Mouse (Mus musculus) CH12.LX (cell line): ENCODE data around the gene Cd248. TPM values are rescaled to one million over a fixed set of nuclear protein-coding genes. Genes with fewer than 3 reads are reported as not detected.
A peak's percentile ranks its signal among the peaks of the same experiment; 100 is the strongest.

Experiments used
- DNase-seq: peaks from one replicate; pipeline ENCODE4 v3.0.0-alpha.2; 2013; ENCODE audit errors: extremely low read depth
- H3K27ac ChIP-seq: 2 replicates; pipeline ENCODE4 v1.5.1; 2012; ENCODE audit warnings: low read depth, mild to moderate bottlenecking, control low read depth, moderate library complexity; ENCODE audit not compliant: insufficient read depth
- H3K27me3 ChIP-seq: replicated peaks from 2 replicates; pipeline ENCODE3; 2012; ENCODE audit warnings: inconsistent platforms
- H3K36me3 ChIP-seq, 2 experiments: replicated peaks in 1 of 2; 2 replicates each; pipeline versions ENCODE3 to v1.6.1; 2012; ENCODE audit warnings: inconsistent platforms in 1 of 2, low read length in 1 of 2, mild to moderate bottlenecking in 1 of 2, mixed read lengths in 1 of 2, moderate library complexity in 1 of 2; ENCODE audit not compliant: control insufficient read depth in 1 of 2, insufficient read depth in 1 of 2
- H3K4me1 ChIP-seq, 2 experiments: 2 replicates each; pipeline ENCODE4 v1.6.1; 2012; ENCODE audit warnings: inconsistent platforms in 1 of 2, moderate library complexity in 1 of 2; ENCODE audit not compliant: insufficient read depth in 2 of 2, control insufficient read depth in 1 of 2
- H3K4me2 ChIP-seq: 2 replicates; pipeline ENCODE4 v1.6.1; 2012; ENCODE audit warnings: low read depth, mild to moderate bottlenecking, control low read depth; ENCODE audit not compliant: poor library complexity, insufficient read depth, severe bottlenecking
- H3K4me3 ChIP-seq, 3 experiments: fragments of 150-350 bp in 1 of 3; sonication (generic) in 1 of 3; replicated peaks in 1 of 3; 2 replicates each; pipeline versions ENCODE3 to v1.5.1; 2011 to 2012; ENCODE audit warnings: low read depth in 2 of 3, low read length in 2 of 3, mild to moderate bottlenecking in 2 of 3, moderate library complexity in 2 of 3, control low read depth in 1 of 3, improper control_type of control experiment in 1 of 3, inconsistent platforms in 1 of 3, mixed read lengths in 1 of 3; ENCODE audit not compliant: poor library complexity in 1 of 3
- H3K79me2 ChIP-seq: replicated peaks from 2 replicates; pipeline ENCODE4 v1.6.1; 2012; ENCODE audit warnings: mild to moderate bottlenecking, moderate library complexity; ENCODE audit not compliant: control insufficient read depth, poor library complexity, insufficient read depth, severe bottlenecking; ENCODE audit errors: extremely low read depth
- H3K9ac ChIP-seq: 2 replicates; pipeline ENCODE4 v1.6.1; 2012; ENCODE audit warnings: low read depth, mild to moderate bottlenecking, control low read depth, moderate library complexity; ENCODE audit not compliant: insufficient read depth
- H3K9me3 ChIP-seq: replicated peaks from 2 replicates; pipeline ENCODE3; 2012; ENCODE audit warnings: low read length, inconsistent platforms, mixed read lengths
- CTCF ChIP-seq, 2 experiments: IDR thresholded peaks in 1 of 2; conservative IDR thresholded peaks in 1 of 2; 2 replicates each; pipeline ENCODE4 v1.5.1; 2011 to 2012; ENCODE audit warnings: low read depth in 2 of 2, low read length in 2 of 2, improper control_type of control experiment in 1 of 2, inconsistent platforms in 1 of 2, mild to moderate bottlenecking in 1 of 2, moderate library complexity in 1 of 2
- E2F4 ChIP-seq: IDR thresholded peaks from 2 replicates; pipeline ENCODE4 v1.6.1; 2011; ENCODE audit warnings: low read depth, low read length, improper control_type of control experiment; ENCODE audit not compliant: insufficient replicate concordance
- ELF1 ChIP-seq: IDR thresholded peaks from 2 replicates; pipeline ENCODE4 v1.6.1; 2014; ENCODE audit warnings: low read depth, mild to moderate bottlenecking, inconsistent platforms, low read length, improper control_type of control experiment
- EP300 ChIP-seq: IDR thresholded peaks from 2 replicates; pipeline ENCODE4 v1.6.1; 2011; ENCODE audit warnings: low read length, improper control_type of control experiment
- IRF4 ChIP-seq: IDR thresholded peaks from 2 replicates; pipeline ENCODE4 v1.6.1; 2014; ENCODE audit warnings: low read depth, mild to moderate bottlenecking, inconsistent platforms, low read length, improper control_type of control experiment
- JUN ChIP-seq: IDR thresholded peaks from 2 replicates; pipeline ENCODE4 v1.6.1; 2011; ENCODE audit warnings: low read depth, mild to moderate bottlenecking, low read length, improper control_type of control experiment, moderate library complexity; ENCODE audit not compliant: insufficient read depth
- MAX ChIP-seq: IDR thresholded peaks from 2 replicates; pipeline ENCODE4 v1.6.1; 2011; ENCODE audit warnings: low read length, improper control_type of control experiment
- MEF2A ChIP-seq: IDR thresholded peaks from 2 replicates; pipeline ENCODE4 v1.6.1; 2014; ENCODE audit warnings: low read depth, mild to moderate bottlenecking, inconsistent platforms, low read length, improper control_type of control experiment, borderline replicate concordance
- MXI1 ChIP-seq: IDR thresholded peaks from 2 replicates; pipeline ENCODE4 v1.6.1; 2011; ENCODE audit warnings: mild to moderate bottlenecking, low read depth, low read length, improper control_type of control experiment
- NELFE ChIP-seq: IDR thresholded peaks from 2 replicates; pipeline ENCODE4 v1.6.1; 2011; ENCODE audit warnings: low read depth, low read length, improper control_type of control experiment
- NRF1 ChIP-seq: IDR thresholded peaks from 2 replicates; pipeline ENCODE4 v1.6.1; 2014; ENCODE audit warnings: low read depth, mild to moderate bottlenecking, inconsistent platforms, low read length, improper control_type of control experiment, moderate library complexity
- PAX5 ChIP-seq: IDR thresholded peaks from 2 replicates; pipeline ENCODE4 v1.6.1; 2012; ENCODE audit warnings: low read length, inconsistent platforms, mixed read lengths
- RAD21 ChIP-seq: IDR thresholded peaks from 2 replicates; pipeline ENCODE4 v1.6.1; 2011; ENCODE audit warnings: low read depth, mild to moderate bottlenecking, low read length, improper control_type of control experiment, moderate library complexity
- RCOR1 ChIP-seq: conservative IDR thresholded peaks from 2 replicates; pipeline ENCODE4 v1.6.1; 2012; ENCODE audit warnings: low read depth, mild to moderate bottlenecking, inconsistent platforms, low read length, improper control_type of control experiment
- SIN3A ChIP-seq: IDR thresholded peaks from 2 replicates; pipeline ENCODE4 v1.6.1; 2012; ENCODE audit warnings: low read length, improper control_type of control experiment, inconsistent platforms
- UBTF ChIP-seq: IDR thresholded peaks from 2 replicates; pipeline ENCODE4 v1.6.1; 2012; ENCODE audit warnings: low read depth, mild to moderate bottlenecking, inconsistent platforms, low read length, improper control_type of control experiment, moderate library complexity
- ZKSCAN1 ChIP-seq: IDR thresholded peaks from 2 replicates; pipeline ENCODE4 v1.6.1; 2012; ENCODE audit warnings: low read depth, inconsistent platforms, low read length, improper control_type of control experiment, borderline replicate concordance
- ZMIZ1 ChIP-seq: IDR thresholded peaks from 2 replicates; pipeline ENCODE4 v1.6.1; 2012; ENCODE audit warnings: low read depth, mild to moderate bottlenecking, inconsistent platforms, low read length, improper control_type of control experiment
- ZNF384 ChIP-seq: IDR thresholded peaks from 2 replicates; pipeline ENCODE4 v1.6.1; 2012; ENCODE audit warnings: low read depth, low read length, improper control_type of control experiment, inconsistent platforms
- dilution Hi-C: fragments of 300-500 bp; cut with MboI; formaldehyde crosslinking; loops from 2 replicates; pipeline ENCODE4 v1.14.3; 2020; ENCODE audit warnings: low sequenced_read_pairs; ENCODE audit not compliant: extremely low pct_unique_long_range_greater_than_20kb, extremely low pct_ligation_motif_present
- in situ Hi-C: fragments of 300-500 bp; cut with MboI; formaldehyde crosslinking; loops from 3 replicates; pipeline ENCODE4 v1.14.3; 2019; ENCODE audit warnings: low sequenced_read_pairs, low pct_ligation_motif_present, low pct_unique_long_range_greater_than_20kb, mixed read lengths
- polyA plus RNA-seq: library from polyadenylated mRNA; unstranded; fragments of >175 nt; gene quantifications from 2 replicates; pipeline ENCODE4 v1.2.1, GENCODE M21; 2012; ENCODE audit warnings: low read depth; ENCODE audit not compliant: insufficient read length
- total RNA-seq, 2 experiments: library from RNA; depleted of rRNA; stranded (reverse); fragments of 300-350 nt in 1 of 2; fragments of >200 nt in 1 of 2; gene quantifications; 2 replicates each; pipeline ENCODE4 v1.2.3; 2012 to 2014

The Cd248 gene
- total and polyA plus RNA-seq, 3 experiments, result not detected

DNA sequence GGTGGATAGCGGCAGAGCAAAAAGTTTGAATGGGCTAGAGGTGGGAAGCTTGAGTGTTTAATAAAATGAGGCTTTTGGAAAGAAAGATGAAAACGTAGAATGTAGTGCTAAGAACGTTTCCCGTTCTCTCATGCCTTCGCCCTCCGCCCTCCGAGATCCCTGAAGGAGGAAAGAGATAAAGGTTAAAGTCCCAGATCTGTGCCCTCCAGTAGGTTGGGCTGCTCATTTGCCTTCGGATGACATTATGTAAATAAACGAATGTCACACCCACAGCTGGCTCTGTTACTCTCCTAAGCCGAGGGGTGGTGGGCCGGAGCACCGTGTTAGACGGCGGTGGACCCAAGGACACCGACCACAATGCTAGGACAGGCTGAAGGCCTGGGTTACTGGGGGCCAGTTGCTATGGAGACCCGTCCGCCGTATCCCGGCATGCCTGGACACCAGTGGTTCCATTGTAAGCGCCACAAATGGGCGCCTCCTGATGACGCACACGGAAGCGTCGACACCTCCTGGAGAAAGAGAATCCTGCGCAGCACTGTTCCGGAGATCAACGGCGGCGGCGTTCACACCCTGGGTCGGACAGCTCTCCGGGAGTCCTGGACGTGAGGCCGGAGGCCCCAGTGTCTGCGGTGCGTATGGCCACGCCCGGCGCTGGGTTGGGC, 26.9 kb upstream of the Cd248 start, which contains the start of gene Brms1 (continued):
- TF ChIP-seq UBTF, result no peak

DNA sequence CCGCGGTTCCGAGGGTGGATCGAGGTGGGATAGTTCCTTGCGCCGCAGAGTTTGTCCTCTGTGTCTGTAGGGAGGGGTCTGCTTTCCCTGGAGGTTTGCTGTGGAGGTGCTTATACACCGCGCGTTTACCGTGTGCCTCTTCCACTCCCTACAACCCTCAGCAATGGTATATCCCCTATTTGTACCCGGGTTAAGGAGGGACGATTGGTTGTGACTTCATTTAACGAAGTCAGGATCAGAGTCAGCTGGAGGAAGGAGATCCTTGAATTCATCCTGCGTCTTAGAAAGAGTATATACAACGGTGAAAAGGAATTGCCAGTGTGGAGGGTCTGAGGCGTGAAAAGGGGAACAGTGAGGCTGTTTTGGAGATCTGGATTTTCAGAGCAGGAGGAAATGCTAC, 26.3 kb upstream of the Cd248 start:
- no peak for DNase-seq
- Histone ChIP-seq H3K36me3 (peaks cover 15 to 36% of the 10 kb centered on the region in 2 experiments), H3K4me3 (peak overlapping the region; percentile 72 to 95 (median 93)), H3K27me3 (peaks cover 3% of the 10 kb centered on the region), H3K27ac (peak overlapping the region; percentile 8; the same call in 1 of the 2 replicates), H3K9me3 (no peaks in the 10 kb centered on the region), H3K4me2 (peak overlapping the region; percentile 89), H3K4me1 (peaks cover 12 to 40% of the 10 kb centered on the region in 2 experiments), H3K9ac (peak overlapping the region; percentile 73), H3K79me2 (peaks cover 11% of the 10 kb centered on the region)
- dilution Hi-C loops, result no loop called here
- TF ChIP-seq RCOR1, result no peak
- TF ChIP-seq ELF1, result no peak
- TF ChIP-seq MEF2A, result no peak
- TF ChIP-seq NRF1, result no peak
- TF ChIP-seq E2F4, result no peak
- TF ChIP-seq MXI1, result no peak
- no peak for TF ChIP-seq JUN
- no peak for TF ChIP-seq IRF4
- in situ Hi-C loops, result loop anchor here (5.0 kb wide), 1 partner anchor 46 kb away; the partner anchor contains the start of genes Tmem151a and Yif1a

DNA sequence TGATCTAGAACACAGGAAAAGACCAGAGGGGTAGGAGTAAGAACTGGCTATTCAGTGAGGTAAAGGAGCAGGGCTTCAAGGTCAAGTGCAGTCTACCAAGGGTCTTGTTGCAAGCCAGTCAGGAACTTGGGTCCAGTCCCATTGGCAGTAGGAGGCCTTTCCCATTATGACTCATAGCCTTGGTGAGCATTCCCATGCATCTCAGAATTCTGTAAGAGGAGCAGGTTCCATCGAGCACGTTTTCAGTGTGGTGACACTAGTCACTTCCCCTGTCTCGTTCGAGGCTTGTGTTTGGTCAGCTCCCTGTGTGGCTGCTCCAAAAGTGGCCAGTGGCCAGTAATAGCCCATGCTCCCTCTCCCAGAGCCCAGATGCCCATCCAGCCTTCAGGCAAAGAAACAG, 22.3 kb upstream of the Cd248 start:
- no peak overlapping the region for H3K4me3 ChIP-seq
- no peak for DNase-seq
- peaks cover 12 to 27% of the 10 kb centered on the region in 2 experiments for H3K4me1 ChIP-seq
- dilution Hi-C loops (no loop called here), in situ Hi-C loops (no loop called here)
- peaks cover 11% of the 10 kb centered on the region for H3K79me2 ChIP-seq
- H3K36me3 ChIP-seq, result peaks cover 45 to 74% of the 10 kb centered on the region in 2 experiments
- H3K27ac ChIP-seq, result no peak overlapping the region
- H3K9me3 ChIP-seq, result no peaks in the 10 kb centered on the region
- TF ChIP-seq ZKSCAN1 (no peak), MEF2A (no peak), ZNF384 (no peak), NRF1 (no peak), RAD21 (no peak), NELFE (no peak), PAX5 (no peak), SIN3A (no peak), JUN (no peak), E2F4 (no peak), ZMIZ1 (no peak), IRF4 (no peak), EP300 (no peak), MAX (no peak), CTCF (conservative IDR thresholded peaks at IDR 0.05 in 1 of 2, IDR thresholded peaks at IDR 0.05 in 1 of 2; ENCODE audit: low read depth in 2 of 2, low read length in 2 of 2) (no peak)
- TF ChIP-seq, all 38 proteins: peak for 0
- no peak overlapping the region for H3K9ac ChIP-seq
- H3K4me2 ChIP-seq, result no peak overlapping the region
- H3K27me3 ChIP-seq, result no peaks in the 10 kb centered on the region
